Mouse (Mus musculus): ENCODE results near the gene Chd5. TPM values are rescaled to one million over a fixed set of nuclear protein-coding genes. Genes with fewer than 3 reads are reported as not detected.

Gene Chd5
- 100 to 1,000 TPM; 152 to 165 (median 162) TPM for total RNA-seq (2022)

GRCm38 (mm10) chr4:152338419-152339292 is at the start of gene Chd5:
TSS of gene Chd5 (plus strand) at chr4:152338651.
- DNase-seq (ENCODE audit: low spot score in 2 of 2) = peak in 1 of 2 experiments; percentile 69

GRCm38 (mm10) chr4:152290385-152290784 is 48.1 kb upstream of the Chd5 start:
- DNase-seq (ENCODE audit: low spot score in 2 of 2) = no peak

DNA sequence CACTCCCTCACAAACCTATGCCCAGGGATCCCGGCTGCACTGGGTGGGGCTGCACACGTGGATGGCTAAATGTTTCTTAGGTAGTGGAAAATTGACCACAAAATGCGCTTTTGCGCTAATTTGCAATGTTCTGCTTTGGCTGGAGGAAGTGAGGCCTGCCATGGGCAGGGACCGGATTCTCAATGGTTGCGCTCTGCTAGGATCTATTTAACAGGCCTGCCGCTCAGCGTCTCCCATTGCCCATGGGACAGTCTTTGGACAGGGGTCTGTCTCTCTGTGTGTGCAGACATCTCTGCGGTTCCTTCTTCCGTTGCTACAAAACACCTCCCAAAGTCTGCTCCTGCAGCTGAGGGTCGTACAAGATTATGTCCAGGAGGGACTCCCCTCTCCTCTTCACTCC is 47.5 kb upstream of the Chd5 start:
- no peak for DNase-seq (ENCODE audit: low spot score in 2 of 2)

DNA sequence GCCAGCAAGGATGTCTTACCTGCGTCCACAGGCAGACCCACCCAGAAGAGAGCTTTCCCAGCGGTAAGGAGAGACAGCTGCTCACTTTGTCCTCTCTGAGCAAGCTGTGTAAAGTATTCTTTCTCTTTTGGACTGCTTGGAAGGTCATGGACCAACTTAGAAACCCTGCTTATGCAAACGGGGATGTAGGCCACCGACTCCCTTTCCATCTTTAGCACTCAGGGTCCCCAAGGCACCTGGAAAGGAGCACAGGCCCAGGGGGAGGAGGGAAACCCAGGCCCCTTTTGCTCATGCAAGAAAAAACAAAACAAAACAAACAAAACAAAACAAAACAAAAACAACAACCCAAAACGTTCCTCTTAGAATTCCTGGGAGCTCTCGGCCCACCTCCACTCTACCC is 46.9 kb upstream of the Chd5 start, which contains the start of gene Hes3:
Hes3 (minus strand) TSS at position 101 of the 400 bp plus-strand sequence.
- DNase-seq (ENCODE audit: low spot score in 2 of 2) = no peak

GRCm38 (mm10) chr4:152292102-152292765 is 46.2 kb upstream of the Chd5 start:
- DNase-seq (ENCODE audit: low spot score in 2 of 2) = no peak

DNA sequence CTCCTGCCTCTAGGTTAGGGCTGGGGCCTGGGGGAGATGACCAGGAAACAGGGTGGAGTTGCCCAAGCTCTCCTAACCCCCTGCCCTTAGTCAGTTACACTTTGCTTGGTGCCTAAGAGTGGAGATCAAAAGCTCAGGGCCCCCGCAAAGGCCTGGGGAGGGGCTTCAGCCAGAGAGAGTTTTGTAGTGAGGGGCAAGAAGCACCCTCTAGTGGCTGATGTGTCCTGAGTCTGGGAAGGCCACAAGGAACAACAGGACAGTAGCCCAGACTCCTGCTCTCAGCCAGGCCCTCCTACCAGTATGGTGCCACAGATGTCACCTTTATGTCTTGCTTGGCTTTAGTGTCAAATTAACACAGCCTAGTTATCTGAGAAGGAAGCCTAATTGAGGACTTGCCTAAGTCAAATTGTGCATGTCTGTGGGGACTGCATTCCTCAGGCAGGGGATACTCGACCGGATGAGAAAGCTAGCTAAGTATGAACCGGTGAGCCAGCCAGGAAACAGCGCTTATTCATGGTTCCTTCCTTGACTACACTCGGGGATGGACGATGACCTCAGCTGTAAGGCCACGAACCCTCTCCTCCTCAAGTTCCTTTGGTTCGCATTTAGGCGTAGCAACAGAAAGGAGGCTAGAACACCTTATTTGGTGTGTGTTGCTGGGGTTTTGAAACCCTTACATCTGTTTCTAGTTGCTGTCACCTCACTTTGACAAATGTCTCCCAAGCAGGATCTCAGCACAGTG is 44.1 kb upstream of the Chd5 start:
- no peak for DNase-seq (ENCODE audit: low spot score in 2 of 2)

GRCm38 (mm10) chr4:152295916-152296315 is 42.5 kb upstream of the Chd5 start:
- no peak for DNase-seq (ENCODE audit: low spot score in 2 of 2)

DNA sequence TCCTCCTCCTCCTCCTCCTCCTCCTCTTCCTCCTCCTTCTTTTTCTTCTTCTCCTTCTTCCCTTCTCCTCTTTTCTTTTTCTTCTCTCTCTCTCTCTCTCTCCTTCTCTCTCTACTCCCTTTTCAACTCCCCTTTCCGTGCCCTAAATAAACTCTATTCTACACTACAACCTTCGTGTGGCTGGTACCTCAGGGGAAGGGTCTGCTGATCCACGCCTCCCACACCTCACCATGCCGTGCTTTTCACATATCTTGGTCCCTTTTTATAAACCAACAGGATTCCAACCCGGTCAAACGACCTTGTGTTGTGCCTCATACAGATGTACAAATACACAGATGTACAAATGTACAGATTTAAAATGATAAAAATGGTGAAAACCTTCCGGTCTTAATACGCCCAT is 42.1 kb upstream of the Chd5 start:
- no peak for DNase-seq (ENCODE audit: low spot score in 2 of 2)

DNA sequence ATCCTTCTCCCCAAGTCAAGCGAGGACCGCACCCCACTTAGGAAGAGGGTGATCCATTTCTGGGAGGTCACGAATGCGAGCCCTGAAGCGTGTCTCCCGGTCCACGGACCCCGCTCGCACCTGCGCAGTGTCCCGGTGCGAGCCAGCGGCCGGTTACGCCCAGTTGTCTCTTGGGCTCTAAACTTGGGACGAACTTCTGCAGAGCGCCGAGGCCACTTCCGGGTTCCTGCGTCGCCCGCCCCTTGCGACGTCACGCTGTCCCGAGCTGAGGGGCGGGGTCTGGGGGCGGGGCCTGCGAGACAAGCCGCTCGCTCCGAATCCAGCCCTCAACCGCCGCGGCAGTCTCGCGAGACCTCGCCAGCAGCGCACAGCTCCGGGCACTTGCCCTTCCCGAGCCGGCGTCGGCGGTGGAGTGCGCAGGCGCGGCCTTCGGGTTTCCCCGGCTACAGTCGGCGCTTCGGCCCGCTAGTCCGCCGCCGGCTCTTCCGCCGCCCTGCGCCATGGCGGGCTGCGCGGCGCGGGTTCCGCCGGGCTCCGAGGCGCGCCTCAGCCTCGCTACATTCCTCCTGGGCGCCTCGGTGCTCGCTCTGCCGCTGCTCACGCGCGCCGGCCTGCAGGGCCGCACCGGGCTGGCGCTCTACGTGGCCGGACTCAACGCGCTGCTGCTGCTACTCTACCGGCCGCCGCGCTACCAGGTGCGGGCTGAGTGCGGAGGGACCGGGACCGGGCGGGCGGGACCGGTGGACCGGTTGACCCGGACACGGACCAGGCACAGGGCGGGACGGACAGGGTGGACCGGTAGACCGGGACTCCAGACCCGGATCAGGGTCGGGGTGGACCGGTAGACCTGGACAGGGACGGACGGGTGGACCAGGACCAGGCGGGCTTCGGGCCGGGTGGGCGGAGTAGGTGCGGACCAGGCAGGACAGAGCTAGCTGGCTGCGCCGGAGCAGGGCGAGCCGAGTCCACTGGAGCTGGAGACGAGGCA is 41.3 kb upstream of the Chd5 start, which contains the start of gene Icmt:
Icmt (plus strand) TSS at position 354 of the 988 bp plus-strand sequence.
- DNase-seq (ENCODE audit: low spot score in 2 of 2) = peak; percentile 93 to 98

DNA sequence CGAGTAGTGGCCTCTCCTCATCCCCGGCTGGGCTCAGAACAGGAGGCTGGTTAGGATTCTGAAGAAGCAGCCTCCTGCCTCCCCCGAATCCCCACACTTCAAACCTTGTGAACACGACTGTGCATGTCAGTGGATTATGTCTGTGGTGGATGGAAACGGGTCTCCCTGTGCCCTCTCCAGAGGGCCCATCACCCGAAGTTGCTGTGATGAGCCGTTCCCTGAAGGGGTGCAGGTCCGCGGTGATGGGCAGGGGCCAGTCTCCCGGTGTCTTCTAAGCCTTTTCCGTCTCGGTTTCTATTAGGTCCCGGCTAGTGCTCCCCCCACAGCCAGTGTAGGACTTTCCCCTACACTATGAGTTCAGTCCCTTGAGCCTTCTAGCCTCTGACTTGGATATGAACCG is 39.6 kb upstream of the Chd5 start:
- no peak for DNase-seq (ENCODE audit: low spot score in 2 of 2)

DNA sequence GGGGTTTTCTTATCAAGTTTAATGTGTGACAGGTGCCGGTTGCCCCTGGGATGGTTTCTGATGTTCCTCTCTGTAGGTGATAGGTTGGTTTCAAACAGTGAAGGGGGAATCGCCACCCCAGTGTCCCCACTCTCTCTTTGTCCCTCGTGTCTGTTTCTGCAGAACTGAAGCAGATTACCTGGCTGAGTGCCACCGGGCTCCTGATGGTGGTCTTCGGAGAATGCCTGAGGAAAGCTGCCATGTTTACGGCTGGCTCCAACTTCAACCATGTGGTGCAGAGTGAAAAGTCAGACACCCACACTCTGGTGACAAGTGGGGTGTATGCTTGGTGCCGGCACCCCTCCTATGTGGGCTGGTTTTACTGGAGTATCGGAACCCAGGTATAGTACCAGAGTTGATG is 38.1 kb upstream of the Chd5 start:
- DNase-seq (ENCODE audit: low spot score in 2 of 2) = no peak

DNA sequence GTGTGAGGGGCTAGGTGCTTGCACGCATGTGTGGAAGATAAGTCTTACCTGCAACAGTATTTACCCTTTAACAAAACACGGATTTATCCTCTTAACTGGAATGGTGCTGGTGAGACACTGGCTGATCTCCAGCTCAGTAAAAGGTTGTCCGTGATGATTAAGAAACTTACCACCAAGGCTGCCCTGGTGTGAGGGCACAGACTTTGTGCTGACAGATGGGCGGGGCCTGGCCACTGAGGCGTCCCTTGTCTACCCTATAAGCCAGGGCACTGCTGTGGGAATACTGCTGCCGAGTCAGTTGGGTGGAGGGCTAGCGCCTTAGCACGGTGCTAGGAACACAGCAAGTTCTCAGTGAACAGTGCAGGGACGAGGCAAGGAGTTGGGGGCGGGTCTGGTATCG is 36.4 kb upstream of the Chd5 start:
- no peak for DNase-seq (ENCODE audit: low spot score in 2 of 2)

- no peak for DNase-seq (ENCODE audit: low spot score in 2 of 2)
These were observed 35.3 kb upstream of the Chd5 start for GRCm38 (mm10) chr4:152303172-152303571.

DNA sequence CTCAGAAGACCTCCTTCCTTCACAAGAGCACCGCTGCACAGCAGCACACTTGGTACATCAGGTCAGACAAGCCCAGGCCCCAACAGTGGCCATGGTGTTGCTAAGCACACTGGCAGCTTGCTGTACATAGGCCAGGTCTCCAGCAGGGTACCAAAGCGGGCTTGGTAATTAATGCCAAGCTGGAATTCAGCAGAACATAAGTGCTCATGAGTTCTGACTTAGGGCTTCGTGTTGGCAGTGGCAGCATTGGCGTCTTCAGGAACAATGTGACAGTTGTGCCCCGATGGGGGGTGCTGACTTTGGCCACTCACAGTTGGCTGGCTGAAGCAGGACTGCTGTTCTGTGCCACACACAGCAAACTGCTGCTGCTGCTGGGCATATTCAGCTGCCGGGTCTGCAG is 33.8 kb upstream of the Chd5 start:
- no peak for DNase-seq (ENCODE audit: low spot score in 2 of 2)

DNA sequence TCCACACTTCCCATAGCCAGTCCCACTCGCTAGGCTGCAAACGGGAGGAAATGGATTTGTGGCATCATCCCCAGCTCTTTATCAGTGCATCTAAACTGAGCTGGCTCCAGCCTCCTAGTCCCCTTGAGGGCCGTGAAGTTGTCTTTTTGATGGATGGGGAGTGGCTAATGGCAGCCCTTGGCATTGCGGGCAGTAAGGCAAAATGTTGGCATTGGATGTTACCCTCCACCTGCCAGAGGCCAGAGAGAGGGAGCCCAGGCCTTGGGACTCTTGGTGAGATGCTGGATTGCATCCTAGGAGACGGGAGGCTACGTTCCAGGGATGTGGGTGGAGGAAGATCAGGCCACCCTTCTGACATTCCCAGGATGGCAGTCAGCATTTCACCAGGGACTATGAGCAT is 32.5 kb upstream of the Chd5 start:
- no peak for DNase-seq (ENCODE audit: low spot score in 2 of 2)

DNA sequence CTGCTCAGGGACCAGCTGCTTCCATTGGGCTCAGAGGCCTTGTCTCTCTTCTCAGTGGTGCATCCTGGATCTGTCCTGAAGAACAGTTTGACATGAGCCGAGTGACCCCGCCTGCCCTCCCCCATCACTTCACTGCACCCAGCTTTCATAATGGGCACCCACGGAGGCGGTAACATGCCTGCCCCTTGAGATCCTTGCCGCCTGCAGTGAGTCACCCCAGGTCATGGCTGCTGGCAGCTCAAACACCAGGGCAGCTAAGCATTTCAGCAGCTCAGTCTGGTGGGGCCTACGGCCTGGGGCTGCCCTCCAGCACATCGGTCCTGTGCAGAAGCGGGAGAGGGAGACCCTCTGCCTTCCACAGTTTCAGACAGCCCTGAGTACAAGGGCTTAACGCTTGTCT is 30.9 kb upstream of the Chd5 start:
- no peak for DNase-seq (ENCODE audit: low spot score in 2 of 2)

DNA sequence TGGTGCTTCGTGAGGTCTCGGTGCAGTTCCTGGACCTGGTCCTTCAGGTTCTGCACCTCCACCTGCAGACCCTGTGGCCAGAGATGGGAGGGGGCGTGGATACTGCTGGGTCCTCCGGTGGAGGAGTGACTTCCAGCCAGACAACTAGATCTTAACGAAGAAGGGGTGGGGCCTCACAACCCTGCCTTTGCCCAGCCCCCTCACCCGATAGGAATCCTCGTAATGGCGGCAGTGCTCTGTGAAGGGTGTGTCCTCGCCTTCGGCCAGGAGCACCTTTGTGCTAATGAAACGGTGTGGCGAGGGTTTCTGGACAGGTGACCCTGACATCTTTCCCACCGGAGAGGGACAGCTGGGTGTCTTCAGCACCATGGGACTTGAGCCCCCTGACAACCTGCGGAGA is 26.3 kb upstream of the Chd5 start:
- no peak for DNase-seq (ENCODE audit: low spot score in 2 of 2)

GRCm38 (mm10) chr4:152313211-152313632 is 25.2 kb upstream of the Chd5 start:
- DNase-seq (ENCODE audit: low spot score in 2 of 2) = no peak

DNA sequence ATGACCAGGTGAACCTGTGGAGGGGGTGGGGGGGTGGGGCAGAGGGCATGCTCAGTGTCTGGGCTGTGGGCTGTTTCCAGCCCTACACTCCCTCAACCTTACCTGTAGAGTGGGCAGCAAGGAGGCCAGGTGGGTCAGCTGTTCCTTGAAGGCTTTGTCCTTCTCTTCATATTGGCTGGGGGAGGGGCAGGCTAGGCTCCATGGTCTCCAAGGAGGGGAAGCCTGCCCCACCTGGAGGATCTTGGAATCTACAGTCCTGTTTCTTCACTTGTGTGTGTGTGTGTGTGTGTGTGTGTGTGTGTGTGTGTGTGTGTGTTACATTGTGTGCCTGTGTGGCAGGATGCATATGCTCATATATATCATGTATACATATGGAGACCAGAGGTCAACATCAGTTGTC is 24.5 kb upstream of the Chd5 start:
- DNase-seq (ENCODE audit: low spot score in 2 of 2) = no peak

GRCm38 (mm10) chr4:152315498-152316213 is 22.8 kb upstream of the Chd5 start:
- no peak for DNase-seq (ENCODE audit: low spot score in 2 of 2)
